Mouse (Mus musculus): ENCODE measurements around the gene Prorsd1. TPM values are rescaled to one million over a fixed set of nuclear protein-coding genes. Genes with fewer than 3 reads are reported as not detected.

The Prorsd1 gene
- total RNA-seq (2023): 38.7 to 42.8 TPM (median 41.6 TPM) in 4 replicates

DNA sequence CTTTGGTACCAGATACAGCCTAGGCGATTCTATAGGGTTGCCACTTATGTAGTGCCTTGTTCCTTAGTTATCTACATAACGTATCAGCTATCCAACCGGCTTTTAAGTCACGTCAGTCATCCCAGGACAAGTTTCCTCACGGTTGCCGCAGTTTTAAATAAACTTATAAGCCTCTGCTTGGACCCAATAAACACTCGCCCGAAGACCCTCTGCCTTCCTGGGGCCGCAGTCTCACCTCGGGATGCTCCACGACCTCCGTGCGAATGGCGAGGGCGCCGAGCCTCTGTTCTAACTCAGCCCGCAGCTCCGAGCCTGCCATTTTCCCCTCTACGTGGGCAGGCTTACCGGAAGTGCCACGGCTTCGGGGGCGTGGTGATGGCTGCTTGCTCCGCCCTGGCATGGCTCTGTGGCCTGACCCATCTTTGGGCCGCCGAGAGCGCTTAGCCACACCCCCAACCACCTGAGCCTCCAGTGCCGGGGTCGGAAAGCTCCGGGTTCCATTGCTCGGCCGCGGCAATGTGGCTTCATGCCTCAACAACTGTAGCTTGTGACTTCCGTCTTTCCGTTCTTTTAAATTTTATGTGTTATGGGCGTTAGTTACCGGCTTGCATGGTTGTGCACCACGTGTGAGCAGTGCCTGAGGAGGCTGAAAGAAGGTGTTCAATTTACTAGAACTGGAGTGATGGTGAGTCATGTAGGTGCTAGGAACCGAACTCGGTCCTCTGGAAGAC is at the start of gene Prorsd1:
Gene Prorsd1 (minus strand): TSS at position 352 of the 731 bp plus-strand sequence.

DNA sequence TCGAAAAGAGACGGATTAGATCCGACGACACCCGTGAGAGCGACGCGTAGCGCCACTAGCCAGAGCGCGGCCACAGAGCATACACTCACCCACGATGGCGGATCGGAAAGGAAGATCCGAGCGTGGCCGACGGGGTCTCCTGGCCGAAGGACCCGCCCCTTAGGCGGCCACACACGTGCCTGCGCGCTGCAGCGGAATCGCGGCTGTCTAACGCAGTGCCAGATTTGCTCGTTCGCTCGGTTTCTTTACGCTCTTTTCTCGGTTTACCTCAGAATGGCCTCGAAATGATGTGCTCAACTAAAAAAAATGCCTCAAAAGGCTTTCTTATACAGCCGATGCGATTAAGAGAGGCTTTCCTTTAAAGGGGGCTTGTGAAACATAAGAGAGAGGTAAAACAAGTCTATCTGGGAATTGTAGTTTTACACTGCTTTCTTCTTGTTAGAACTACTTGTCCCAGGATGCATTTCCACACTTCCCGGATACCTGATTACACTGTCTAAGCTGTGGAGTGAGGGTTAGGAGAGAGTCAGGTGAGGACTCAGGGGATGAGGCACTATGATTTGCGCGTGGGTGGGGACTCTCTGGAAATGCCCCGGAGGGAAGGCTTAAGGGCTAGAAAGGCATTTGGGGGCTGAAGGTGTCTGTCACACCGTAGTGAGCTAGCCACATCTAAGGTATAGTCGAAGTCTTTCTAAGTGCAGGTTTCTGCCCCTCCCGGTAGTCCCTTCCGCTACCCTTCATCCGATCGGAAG is 33.1 kb upstream of the Prorsd1 start, which contains the start of the genes Clhc1 and Rps27a:
Gene Clhc1 (plus strand): TSS at position 199 of the 752 bp plus-strand sequence.
Gene Rps27a (minus strand): TSS at position 358 of the 752 bp plus-strand sequence.

DNA sequence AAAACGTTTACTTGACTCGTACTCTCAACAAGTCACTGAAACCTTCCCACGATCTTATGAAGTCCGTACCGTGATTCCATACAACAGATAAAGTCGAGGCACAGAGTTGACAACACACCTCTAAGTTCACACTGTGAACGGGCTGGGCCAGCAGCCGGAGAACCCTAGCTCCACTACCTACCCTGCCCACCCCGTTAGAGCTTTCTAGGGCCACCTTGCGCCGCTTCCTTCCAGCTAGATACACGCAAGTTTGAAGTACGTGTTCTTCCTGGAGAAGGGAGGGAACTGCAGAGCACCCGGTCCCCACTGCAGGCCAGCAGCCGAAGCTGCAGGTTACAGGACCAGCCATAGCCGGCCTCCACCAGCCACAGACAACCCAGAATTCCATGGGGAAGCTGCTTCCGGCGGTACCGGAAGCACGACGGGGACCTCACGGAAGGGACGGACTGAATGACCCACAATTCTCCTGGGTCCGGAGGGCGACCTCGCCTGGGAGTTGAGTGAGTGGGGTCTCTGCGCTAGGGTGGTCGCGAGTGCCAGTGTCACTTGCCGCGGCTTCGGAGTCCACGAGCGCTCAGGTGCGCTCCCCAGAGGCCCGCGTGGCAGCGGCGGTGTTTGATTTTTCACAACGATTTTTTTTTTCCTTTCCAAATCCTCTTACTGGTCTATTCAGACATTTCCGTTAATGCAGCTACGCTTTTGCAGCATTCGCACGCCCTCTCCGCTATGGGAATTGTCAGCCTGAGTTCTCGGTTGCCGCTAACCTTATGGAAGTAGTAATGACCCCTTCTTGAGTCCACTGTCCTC is 11.4 kb upstream of the Prorsd1 start, which contains the start of gene Mtif2:
Gene Mtif2 (plus strand): TSS at position 421 of the 807 bp plus-strand sequence.

Other genes with a start within 250 kb of the Prorsd1 start
- 7.2 to 10.3 TPM (median 9.4 TPM) in 4 replicates for gene Ccdc88a, start 141.4 kb downstream of the Prorsd1 start, total RNA-seq (2023)
- gene Mtif2, start 11.4 kb upstream of the Prorsd1 start, total RNA-seq (2023): 17.0 to 27.2 TPM (median 23.4 TPM) in 4 replicates
- 0.76 TPM in 1 of 4 replicates, not detected in the others for gene Clhc1, start 32.9 kb upstream of the Prorsd1 start, total RNA-seq (2023)
- gene Rps27a, start 33.1 kb upstream of the Prorsd1 start, total RNA-seq (2023): 1,373 to 1,581 TPM (median 1,547 TPM) in 4 replicates
- gene Rtn4, start 177.9 kb upstream of the Prorsd1 start, total RNA-seq (2023): 82.3 to 90.6 TPM (median 85.1 TPM) in 4 replicates

Data from B cell, adult 62 days (primary cell).